Mouse (Mus musculus): ENCODE results near the gene Mrps16. TPM values are rescaled to one million over a fixed set of nuclear protein-coding genes. Genes with fewer than 3 reads are reported as not detected.

Gene Mrps16
- polyA plus RNA-seq (2012; rRNA removed) = 62.9 and 63.5 TPM in 2 replicates
- 99.0 and 99.7 TPM in 2 replicates for polyA plus RNA-seq (2014; fragmentation: Nextera tagmentation; extraction: Ambion mirVana)

- Histone ChIP-seq H3K27me3 (ENCODE audit: control insufficient read depth, insufficient read depth, low read length) (no peaks in the 10 kb centered on the region), H3K27ac (replicated peaks; ENCODE audit: low read depth, low read length) (peak within 1 kb of the TSS; percentile 82), H3K4me1 (ENCODE audit: control insufficient read depth, insufficient read depth, low read length) (no peaks in the 10 kb centered on the region), H3K9ac (ENCODE audit: low read depth, low read length, severe bottlenecking) (peak within 1 kb of the TSS; percentile 84), H3K4me2 (replicated peaks; ENCODE audit: low read depth, low read length, severe bottlenecking) (peak within 1 kb of the TSS; percentile 62), H3K4me3 (replicated peaks; ENCODE audit: low read length) (peak within 1 kb of the TSS; percentile 82), H3K36me3 (ENCODE audit: control insufficient read depth, insufficient read depth, low read length) (peaks cover 23% of the 10 kb centered on the region), H3K9me3 (ENCODE audit: control insufficient read depth, low read length) (no peaks in the 10 kb centered on the region)
- WGBS = under 1% methylated on average over 55 of the region's 68 CpGs
- peak; percentile 85; the same call in 1 of the 2 replicates for TF ChIP-seq POLR2A (IDR thresholded peaks at IDR 0.05; ENCODE audit: borderline replicate concordance, extremely low read depth, insufficient read depth, insufficient read length)
- peak; percentile 91 for ATAC-seq (ENCODE audit: low FRiP score, low read depth)
- DNase-seq (ENCODE audit: low spot score) = peak; percentile 98
Measured at GRCm38 (mm10) chr14:20393205-20393913, at the start of gene Mrps16. TSS of gene Mrps16 (minus strand) at chr14:20393634.

- no peak overlapping the region for H3K4me3 ChIP-seq (replicated peaks; ENCODE audit: low read length)
- 72% methylated on average over 17 of the region's 17 CpGs for WGBS
- no peaks in the 10 kb centered on the region for H3K9me3 ChIP-seq (ENCODE audit: control insufficient read depth, low read length)
- ATAC-seq (ENCODE audit: low FRiP score, low read depth) (no peak), DNase-seq (ENCODE audit: low spot score) (no peak)
- H3K4me2 ChIP-seq (replicated peaks; ENCODE audit: low read depth, low read length, severe bottlenecking) = no peak overlapping the region
- no peak overlapping the region for H3K9ac ChIP-seq (ENCODE audit: low read depth, low read length, severe bottlenecking)
- no peaks in the 10 kb centered on the region for H3K36me3 ChIP-seq (ENCODE audit: control insufficient read depth, insufficient read depth, low read length)
- no peak overlapping the region for H3K27ac ChIP-seq (replicated peaks; ENCODE audit: low read depth, low read length)
- no peaks in the 10 kb centered on the region for H3K4me1 ChIP-seq (ENCODE audit: control insufficient read depth, insufficient read depth, low read length)
- no peak for TF ChIP-seq POLR2A (IDR thresholded peaks at IDR 0.05; ENCODE audit: borderline replicate concordance, extremely low read depth, insufficient read depth, insufficient read length)
- H3K27me3 ChIP-seq (ENCODE audit: control insufficient read depth, insufficient read depth, low read length) = no peaks in the 10 kb centered on the region
Measured at GRCm38 (mm10) chr14:20442252-20442651, 48.8 kb upstream of the Mrps16 start.

GRCm38 (mm10) chr14:20436976-20437375, 43.5 kb upstream of the Mrps16 start:
- TF ChIP-seq POLR2A (IDR thresholded peaks at IDR 0.05; ENCODE audit: borderline replicate concordance, extremely low read depth, insufficient read depth, insufficient read length) = no peak
- ATAC-seq (ENCODE audit: low FRiP score, low read depth) = no peak
- Histone ChIP-seq H3K9me3 (ENCODE audit: control insufficient read depth, low read length) (no peaks in the 10 kb centered on the region), H3K4me1 (ENCODE audit: control insufficient read depth, insufficient read depth, low read length) (no peaks in the 10 kb centered on the region), H3K27me3 (ENCODE audit: control insufficient read depth, insufficient read depth, low read length) (no peaks in the 10 kb centered on the region), H3K4me3 (replicated peaks; ENCODE audit: low read length) (no peak overlapping the region), H3K27ac (replicated peaks; ENCODE audit: low read depth, low read length) (no peak overlapping the region), H3K36me3 (ENCODE audit: control insufficient read depth, insufficient read depth, low read length) (no peaks in the 10 kb centered on the region), H3K4me2 (replicated peaks; ENCODE audit: low read depth, low read length, severe bottlenecking) (no peak overlapping the region), H3K9ac (ENCODE audit: low read depth, low read length, severe bottlenecking) (no peak overlapping the region)
- 70% methylated on average over 6 of the region's 6 CpGs for WGBS
- DNase-seq (ENCODE audit: low spot score) = no peak

- no peaks in the 10 kb centered on the region for H3K9me3 ChIP-seq (ENCODE audit: control insufficient read depth, low read length)
- no peak overlapping the region for H3K4me3 ChIP-seq (replicated peaks; ENCODE audit: low read length)
- no peaks in the 10 kb centered on the region for H3K27me3 ChIP-seq (ENCODE audit: control insufficient read depth, insufficient read depth, low read length)
- H3K9ac ChIP-seq (ENCODE audit: low read depth, low read length, severe bottlenecking) = no peak overlapping the region
- H3K4me1 ChIP-seq (ENCODE audit: control insufficient read depth, insufficient read depth, low read length) = no peaks in the 10 kb centered on the region
- H3K27ac ChIP-seq (replicated peaks; ENCODE audit: low read depth, low read length) = no peak overlapping the region
- H3K4me2 ChIP-seq (replicated peaks; ENCODE audit: low read depth, low read length, severe bottlenecking) = no peak overlapping the region
- no peak for TF ChIP-seq POLR2A (IDR thresholded peaks at IDR 0.05; ENCODE audit: borderline replicate concordance, extremely low read depth, insufficient read depth, insufficient read length)
- 88% methylated on average over 4 of the region's 4 CpGs for WGBS
- H3K36me3 ChIP-seq (ENCODE audit: control insufficient read depth, insufficient read depth, low read length) = no peaks in the 10 kb centered on the region
- DNase-seq (ENCODE audit: low spot score) (no peak), ATAC-seq (ENCODE audit: low FRiP score, low read depth) (no peak)
Measured at GRCm38 (mm10) chr14:20432420-20432819, 39.0 kb upstream of the Mrps16 start.

GRCm38 (mm10) chr14:20431726-20432125, 38.3 kb upstream of the Mrps16 start:
- Histone ChIP-seq H3K27me3 (ENCODE audit: control insufficient read depth, insufficient read depth, low read length) (no peaks in the 10 kb centered on the region), H3K4me3 (replicated peaks; ENCODE audit: low read length) (no peak overlapping the region), H3K9me3 (ENCODE audit: control insufficient read depth, low read length) (no peaks in the 10 kb centered on the region), H3K36me3 (ENCODE audit: control insufficient read depth, insufficient read depth, low read length) (no peaks in the 10 kb centered on the region), H3K4me2 (replicated peaks; ENCODE audit: low read depth, low read length, severe bottlenecking) (no peak overlapping the region), H3K4me1 (ENCODE audit: control insufficient read depth, insufficient read depth, low read length) (no peaks in the 10 kb centered on the region), H3K27ac (replicated peaks; ENCODE audit: low read depth, low read length) (no peak overlapping the region), H3K9ac (ENCODE audit: low read depth, low read length, severe bottlenecking) (no peak overlapping the region)
- DNase-seq (ENCODE audit: low spot score) (peak; percentile 6), ATAC-seq (ENCODE audit: low FRiP score, low read depth) (no peak)
- no peak for TF ChIP-seq POLR2A (IDR thresholded peaks at IDR 0.05; ENCODE audit: borderline replicate concordance, extremely low read depth, insufficient read depth, insufficient read length)
- 63% methylated on average over 6 of the region's 6 CpGs for WGBS
